Mouse (Mus musculus) limb, embryonic 10.5 days (tissue): Measurements from ENCODE around the gene Wdr70. TPM values are rescaled to one million over a fixed set of nuclear protein-coding genes. Genes with fewer than 3 reads are reported as not detected.

ENCODE experiments used
- microRNA-seq: library from miRNA; unstranded; fragments of <30 nt; microRNA quantifications from one replicate; pipeline ENCODE4, GENCODE M21; 2017
- polyA plus RNA-seq: library from polyadenylated mRNA; unstranded; fragments of >200 nt; fragmentation: Nextera tagmentation; extraction: Ambion mirVana; gene quantifications from 2 replicates; pipeline ENCODE4 v1.2.1, GENCODE M21; 2016

The Wdr70 gene
- polyA plus RNA-seq, 1 experiment from 2014 or later: 71.4 TPM

Small RNA genes lying within 50 kb of the gene (microRNA-seq; reads per million reads assigned to microRNA genes)
- not detected for gene Gm27529

Other genes with a start within 250 kb of the Wdr70 start
- 28.4 and 31.0 TPM in 2 replicates for gene Nup155, start 10.1 kb upstream of the Wdr70 start, polyA plus RNA-seq
- 8.3 and 11.6 TPM in 2 replicates for gene Cplane1, start 69.9 kb upstream of the Wdr70 start, polyA plus RNA-seq